Comparison of ENCODE assay signal across 2 mouse cellular contexts in the genomic region with DNA sequence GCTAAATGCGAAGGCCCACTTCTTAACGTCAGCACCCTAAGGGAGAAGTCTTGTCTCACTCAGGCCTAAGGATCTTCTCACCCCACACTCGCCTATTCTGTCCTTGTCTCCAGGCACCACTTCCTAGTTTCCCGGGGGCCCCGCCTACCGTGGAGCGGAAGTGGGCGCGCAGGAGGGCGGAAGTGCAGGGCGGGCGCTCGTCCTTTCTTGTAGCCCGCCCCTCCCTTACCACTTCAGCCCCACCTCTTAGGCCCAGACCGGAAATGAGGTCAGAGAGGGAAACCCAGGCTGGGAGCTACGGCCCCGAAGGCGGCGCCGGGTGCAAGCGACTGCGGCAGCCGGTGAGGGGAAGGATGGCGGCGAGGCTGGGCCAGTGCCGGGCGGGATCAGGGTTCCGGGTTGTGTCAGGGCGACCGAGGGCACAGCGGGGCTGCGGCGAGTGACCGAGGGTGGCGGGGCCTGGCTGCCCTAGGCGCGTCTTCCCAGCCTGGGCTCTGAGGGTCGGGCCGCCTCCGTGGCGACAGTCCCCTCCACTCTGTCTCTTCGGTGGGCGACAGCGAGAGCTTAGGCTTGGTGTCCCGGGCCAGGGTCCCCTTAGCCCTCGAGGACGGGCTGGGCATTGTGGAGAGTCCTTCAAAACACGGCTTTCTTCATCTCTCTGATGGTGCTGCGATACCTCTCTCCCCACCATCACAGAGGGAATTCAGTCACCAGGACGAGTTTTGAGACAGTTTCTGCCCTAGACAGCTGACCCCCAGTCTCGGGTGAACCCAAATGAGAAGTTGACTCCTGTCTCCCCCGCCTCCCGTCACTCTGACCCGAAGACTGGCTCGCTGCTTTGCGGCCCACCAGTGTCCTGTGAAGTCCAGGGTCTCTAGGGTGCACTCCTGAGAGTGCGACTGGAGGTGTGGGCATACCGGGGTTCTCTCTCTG.
TF ChIP-seq lines count a peak whose summit lies in the region.

Gene Gpatch2l (plus strand): TSS at position 255 of the 933 bp plus-strand sequence.

TF ChIP-seq in C2C12, 6 proteins besides CTCF, POLR2A, EP300 and RAD21 (continued from another document):
- TF ChIP-seq USF1 (IDR thresholded peaks at IDR 0.05; ENCODE audit: low read depth), result no peak
- no peak for TF ChIP-seq MAX (IDR thresholded peaks at IDR 0.05)
TF ChIP-seq in C2C12: peak in this region for 0.

TF ChIP-seq in myocyte, 11 proteins besides CTCF, POLR2A, EP300 and RAD21 (continued from another document):
- no peak for TF ChIP-seq TCF3 (IDR thresholded peaks at IDR 0.05; ENCODE audit: insufficient read length, low read depth)
